Mouse (Mus musculus) CD4-positive, CD25-positive, alpha-beta regulatory T cell, adult 2 months (primary cell): Measurements from ENCODE around the gene B3gnt4.

Source experiments
- DNase-seq: peaks from one replicate; pipeline ENCODE4 v3.0.0-alpha.2; 2012; ENCODE audit warnings: low read depth, low spot score

The B3gnt4 gene

DNA sequence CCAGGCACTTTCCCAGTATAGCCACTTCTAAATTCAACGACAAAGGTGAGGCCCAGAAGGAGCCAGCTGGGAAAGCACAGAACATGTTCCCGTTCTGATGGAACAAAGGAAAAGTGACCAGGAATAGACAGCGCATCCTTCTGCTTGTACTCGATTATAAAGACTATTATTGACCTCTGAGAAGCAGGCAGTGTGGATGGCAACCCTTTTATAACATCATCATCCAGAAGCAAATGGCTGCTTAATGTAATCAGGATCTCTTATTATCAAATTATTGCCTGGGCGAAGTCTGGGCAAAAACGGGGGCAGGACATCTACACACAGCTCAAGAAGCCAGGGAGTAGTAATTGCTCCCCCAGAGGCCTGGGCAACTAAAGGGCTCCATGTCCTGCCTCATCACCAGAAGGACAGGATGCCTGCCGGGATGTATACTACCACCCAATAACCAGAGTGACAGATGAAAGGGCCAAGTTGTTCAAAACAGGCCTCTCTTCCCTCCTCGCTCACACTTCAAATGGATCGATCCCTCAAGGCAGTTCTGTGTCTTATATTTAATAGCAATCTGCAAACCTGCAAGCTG is 15.7 kb downstream of the B3gnt4 start:
- no peak for DNase-seq

DNA sequence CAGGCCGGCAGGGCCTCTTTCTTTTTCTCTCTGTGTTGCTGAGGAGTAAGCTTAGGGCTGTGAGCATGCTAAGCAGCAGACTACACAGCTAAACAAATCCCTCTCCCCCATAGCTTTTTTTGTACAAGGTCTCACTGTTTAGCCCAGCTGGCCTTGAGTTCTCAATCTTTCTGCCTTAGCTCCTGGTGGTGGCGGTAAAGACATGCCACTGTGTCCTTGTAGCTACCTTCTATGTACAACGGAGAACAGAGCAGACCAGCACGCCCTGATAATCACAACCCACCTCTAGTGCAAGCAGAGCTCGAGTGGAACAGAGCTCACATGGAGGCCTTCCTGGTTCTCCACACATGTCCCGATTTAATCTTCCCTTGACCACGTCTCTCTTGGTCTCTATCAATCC is 18.4 kb downstream of the B3gnt4 start:
- no peak for DNase-seq

- no peak for DNase-seq
Measured at GRCm38 (mm10) chr5:123530056-123530455, 19.8 kb downstream of the B3gnt4 start.

DNA sequence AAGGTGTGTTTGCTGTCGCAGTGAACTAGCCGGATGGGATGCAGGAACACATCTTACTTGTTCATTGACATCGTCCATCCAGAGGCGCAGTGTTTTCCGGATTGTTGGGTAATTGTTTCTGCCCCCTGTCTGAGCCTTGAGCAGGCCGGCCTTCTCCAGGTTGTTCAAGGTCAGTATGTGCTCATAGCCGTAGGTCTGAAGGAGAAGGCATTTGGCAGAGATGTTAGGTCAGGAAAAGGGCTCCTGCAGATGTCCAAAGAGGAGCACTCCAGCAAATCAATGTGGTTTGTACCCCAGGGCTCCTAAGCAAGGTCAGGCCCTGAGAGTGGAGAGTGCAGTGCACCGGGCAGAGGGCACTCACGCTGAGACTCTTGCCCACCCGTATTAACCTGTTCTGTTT is 23.5 kb downstream of the B3gnt4 start:
- no peak for DNase-seq

DNA sequence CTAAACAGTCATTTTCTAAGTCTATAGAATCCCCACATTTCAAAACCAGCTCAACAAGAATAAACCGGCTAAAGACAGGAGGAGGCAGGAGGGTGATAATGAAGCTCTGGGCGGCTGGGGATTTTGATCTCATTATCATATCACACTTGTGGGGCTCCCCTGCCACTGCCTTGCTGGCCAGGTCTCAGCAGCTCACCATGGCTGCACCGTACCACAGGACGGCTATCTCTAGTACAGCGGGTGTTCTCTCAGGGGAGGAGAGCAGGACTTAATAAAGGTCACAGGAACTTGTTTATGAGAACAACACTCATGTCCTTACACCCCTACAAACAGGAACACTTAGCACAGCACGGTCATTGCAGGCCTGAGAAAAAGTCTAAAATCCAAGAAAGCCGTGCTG is 45.4 kb downstream of the B3gnt4 start:
- no peak for DNase-seq

GRCm38 (mm10) chr5:123556451-123556850 is 46.2 kb downstream of the B3gnt4 start:
- DNase-seq = no peak

- DNase-seq = no peak
Measured at GRCm38 (mm10) chr5:123559588-123559987, 49.3 kb downstream of the B3gnt4 start.

GRCm38 (mm10) chr5:123561128-123561527 is 50.9 kb downstream of the B3gnt4 start:
- no peak for DNase-seq
